Mouse (Mus musculus): ENCODE measurements around the gene Gmeb1.
A peak's percentile ranks its signal among the peaks of the same experiment; 100 is the strongest.
"Not testable (repeated sequence)": the region's sequence is repeated elsewhere in the genome, so short reads cannot be mapped to it uniquely, and the experiment has no call there.

Gene Gmeb1

GRCm38 (mm10) chr4:132261514-132262357 is at the start of gene Gmeb1:
Gene Gmeb1 (minus strand): TSS chr4:132261602.
- DNase-seq, result peak; percentile 87

GRCm38 (mm10) chr4:132309849-132310472 is 48.6 kb upstream of the Gmeb1 start:
- peak; percentile 83 for DNase-seq

- peak; percentile 21 for DNase-seq
Measured at GRCm38 (mm10) chr4:132309140-132309848, 47.9 kb upstream of the Gmeb1 start.

- peak; percentile 92 for DNase-seq
Measured at GRCm38 (mm10) chr4:132308437-132309139, 47.2 kb upstream of the Gmeb1 start.

GRCm38 (mm10) chr4:132306004-132306403 is 44.6 kb upstream of the Gmeb1 start:
- DNase-seq, result no peak

- no peak for DNase-seq
Measured at GRCm38 (mm10) chr4:132305276-132305675, 43.9 kb upstream of the Gmeb1 start.

GRCm38 (mm10) chr4:132303484-132303883 is 42.1 kb upstream of the Gmeb1 start:
- not testable (repeated sequence) for DNase-seq

GRCm38 (mm10) chr4:132302939-132303479 is 41.6 kb upstream of the Gmeb1 start, which contains the start of gene Rab42:
Gene Rab42 (minus strand): TSS chr4:132303385.
- DNase-seq, result peak; percentile 68

GRCm38 (mm10) chr4:132301965-132302938 is 40.9 kb upstream of the Gmeb1 start:
- no peak for DNase-seq

- DNase-seq, result no peak
Measured at GRCm38 (mm10) chr4:132301486-132301885, 40.1 kb upstream of the Gmeb1 start.

- no peak for DNase-seq
Measured at GRCm38 (mm10) chr4:132299849-132300248, 38.4 kb upstream of the Gmeb1 start.

GRCm38 (mm10) chr4:132295696-132296390 is 34.4 kb upstream of the Gmeb1 start:
- DNase-seq, result no peak

- DNase-seq, result no peak
Measured at GRCm38 (mm10) chr4:132293682-132294240, 32.4 kb upstream of the Gmeb1 start.

GRCm38 (mm10) chr4:132292988-132293387 is 31.6 kb upstream of the Gmeb1 start:
- DNase-seq, result no peak

- DNase-seq, result no peak
Measured at GRCm38 (mm10) chr4:132291624-132292335, 30.4 kb upstream of the Gmeb1 start.

- no peak for DNase-seq
Measured at GRCm38 (mm10) chr4:132291056-132291455, 29.7 kb upstream of the Gmeb1 start.

- DNase-seq, result not testable (repeated sequence)
Measured at GRCm38 (mm10) chr4:132288840-132289239, 27.4 kb upstream of the Gmeb1 start.

- DNase-seq, result no peak
Measured at GRCm38 (mm10) chr4:132275949-132276348, 14.5 kb upstream of the Gmeb1 start.

- peak; percentile 94 for DNase-seq
Measured at GRCm38 (mm10) chr4:132274156-132274862, 12.9 kb upstream of the Gmeb1 start, which contains the start of gene Taf12. Gene Taf12 (plus strand): TSS chr4:132274375.

Measured in thymus, postnatal 14 days (tissue).